Mouse (Mus musculus) MEL (cell line): ENCODE results near the gene Vangl1.

ENCODE experiments used
- CTCF ChIP-seq, 3 experiments: IDR thresholded peaks in 2 of 3; conservative IDR thresholded peaks in 1 of 3; 2 replicates each; pipeline ENCODE4 v1.5.1; 2011 to 2012; ENCODE audit warnings: low read length in 3 of 3, low read depth in 2 of 3, mild to moderate bottlenecking in 2 of 3, improper control_type of control experiment in 1 of 3, inconsistent platforms in 1 of 3, mixed read lengths in 1 of 3, moderate library complexity in 1 of 3; ENCODE audit not compliant: control insufficient read depth in 1 of 3, insufficient read depth in 1 of 3, poor library complexity in 1 of 3, severe bottlenecking in 1 of 3
- ELF1 ChIP-seq: IDR thresholded peaks from 2 replicates; pipeline ENCODE4 v1.6.1; 2014; ENCODE audit warnings: low read depth, mild to moderate bottlenecking, inconsistent platforms, low read length, improper control_type of control experiment, moderate library complexity
- HCFC1 ChIP-seq: IDR thresholded peaks from 2 replicates; pipeline ENCODE4 v1.6.1; 2012; ENCODE audit warnings: low read depth, mild to moderate bottlenecking, inconsistent platforms, low read length, improper control_type of control experiment, moderate library complexity
- MAFK ChIP-seq: IDR thresholded peaks from 2 replicates; pipeline ENCODE4 v1.6.1; 2011; ENCODE audit warnings: low read depth, mild to moderate bottlenecking, low read length, improper control_type of control experiment, borderline replicate concordance
- MYB ChIP-seq: IDR thresholded peaks from 2 replicates; pipeline ENCODE4 v1.6.1; 2011; ENCODE audit warnings: mild to moderate bottlenecking, low read depth, low read length, improper control_type of control experiment
- NRF1 ChIP-seq: IDR thresholded peaks from 2 replicates; pipeline ENCODE4 v1.6.1; 2014; ENCODE audit warnings: low read depth, mild to moderate bottlenecking, inconsistent platforms, low read length, improper control_type of control experiment, moderate library complexity; ENCODE audit not compliant: poor library complexity, insufficient read depth, severe bottlenecking
- POLR2A ChIP-seq, 2 experiments: IDR thresholded peaks; 2 replicates each; pipeline ENCODE4 v1.6.1; 2011 to 2012; ENCODE audit warnings: low read length in 2 of 2, mild to moderate bottlenecking in 2 of 2, control low read depth in 1 of 2, improper control_type of control experiment in 1 of 2, low read depth in 1 of 2, moderate library complexity in 1 of 2; ENCODE audit not compliant: control insufficient read depth in 1 of 2, insufficient read depth in 1 of 2, poor library complexity in 1 of 2
- POLR2AphosphoS5 ChIP-seq: IDR thresholded peaks from 2 replicates; pipeline ENCODE4 v1.6.1; 2012; ENCODE audit warnings: low read depth, borderline replicate concordance, mild to moderate bottlenecking, inconsistent platforms, low read length, moderate library complexity, mixed read lengths
- RAD21 ChIP-seq: IDR thresholded peaks from 2 replicates; pipeline ENCODE4 v1.6.1; 2011; ENCODE audit warnings: mild to moderate bottlenecking, low read depth, low read length, improper control_type of control experiment
- TAL1 ChIP-seq: IDR thresholded peaks from 2 replicates; pipeline ENCODE4 v1.6.1; 2012; ENCODE audit warnings: mild to moderate bottlenecking, inconsistent platforms, low read length, moderate library complexity, mixed read lengths
- TCF12 ChIP-seq: IDR thresholded peaks from 2 replicates; pipeline ENCODE4 v1.6.1; 2014; ENCODE audit warnings: low read depth, mild to moderate bottlenecking, inconsistent platforms, low read length, improper control_type of control experiment, moderate library complexity
- USF1 ChIP-seq: IDR thresholded peaks from 2 replicates; pipeline ENCODE4 v1.6.1; 2014; ENCODE audit warnings: low read depth, mild to moderate bottlenecking, inconsistent platforms, low read length, improper control_type of control experiment, moderate library complexity

- TF ChIP-seq USF1 (no peak), MYB (no peak), POLR2AphosphoS5 (no peak), TCF12 (no peak), TAL1 (no peak), POLR2A (IDR thresholded peaks at IDR 0.05; ENCODE audit: control insufficient read depth in 1 of 2, insufficient read depth in 1 of 2, low read depth in 1 of 2, low read length in 2 of 2, poor library complexity in 1 of 2) (no peak), CTCF (IDR thresholded peaks at IDR 0.05 in 2 of 3, conservative IDR thresholded peaks at IDR 0.05 in 1 of 3; ENCODE audit: control insufficient read depth in 1 of 3, insufficient read depth in 1 of 3, low read depth in 2 of 3, low read length in 3 of 3, poor library complexity in 1 of 3, severe bottlenecking in 1 of 3) (no peak), MAFK (no peak), ELF1 (no peak), NRF1 (no peak), HCFC1 (no peak), RAD21 (no peak)
Observed at GRCm38 (mm10) chr3:102212336-102212735, 7.8 kb upstream of the Vangl1 start.
